Mouse (Mus musculus) small intestine, adult 2 months (tissue): ENCODE data around the gene Sptbn4. TPM values are rescaled to one million over a fixed set of nuclear protein-coding genes. Genes with fewer than 3 reads are reported as not detected.

Experiments
- H3K27ac ChIP-seq: fragments of 200-500 bp; 2 replicates; pipeline ENCODE4 v1.5.1; 2012; ENCODE audit warnings: low read depth, low read length, control low read depth, inconsistent platforms; ENCODE audit not compliant: insufficient read depth
- H3K27me3 ChIP-seq: fragments of 200-500 bp; 2 replicates; pipeline ENCODE4 v1.6.1; 2012; ENCODE audit warnings: mild to moderate bottlenecking, moderate library complexity, low read length, inconsistent platforms; ENCODE audit not compliant: control insufficient read depth, insufficient read depth
- H3K36me3 ChIP-seq: fragments of 200-500 bp; 2 replicates; pipeline ENCODE4 v1.6.1; 2012; ENCODE audit warnings: mild to moderate bottlenecking, low read length, control low read depth, inconsistent platforms; ENCODE audit not compliant: control insufficient read depth, insufficient read depth
- H3K4me1 ChIP-seq: fragments of 200-500 bp; 2 replicates; pipeline ENCODE4 v1.6.1; 2012; ENCODE audit warnings: low read length, inconsistent platforms, mixed read lengths; ENCODE audit not compliant: control insufficient read depth, insufficient read depth, insufficient read length
- H3K4me3 ChIP-seq: fragments of 200-500 bp; 2 replicates; pipeline ENCODE4 v1.5.1; 2012; ENCODE audit warnings: low read depth, mild to moderate bottlenecking, control low read depth, inconsistent platforms, low read length, moderate library complexity
- CTCF ChIP-seq: fragments of 200-500 bp; IDR thresholded peaks from 2 replicates; pipeline ENCODE4 v1.5.1; 2012; ENCODE audit warnings: low read depth, mild to moderate bottlenecking, control low read depth, inconsistent platforms, low read length, moderate library complexity, mixed read lengths; ENCODE audit not compliant: insufficient replicate concordance, insufficient read length; ENCODE audit errors: extremely low read depth
- POLR2A ChIP-seq: fragments of 200-500 bp; IDR thresholded peaks from 2 replicates; pipeline ENCODE4 v1.6.1; 2012; ENCODE audit warnings: low read depth, mild to moderate bottlenecking, control low read depth, inconsistent platforms, low read length, moderate library complexity
- WGBS: fragments of 180-500 bp; shearing (Covaris S2); methylation state at CpG from one replicate; pipeline ENCODE4 v1.1.7; 2018; 5-methylcytosine and 5-hydroxymethylcytosine counted together
- polyA plus RNA-seq: library from polyadenylated mRNA; depleted of rRNA; stranded (reverse); fragments of >200 nt; gene quantifications from 2 replicates; pipeline ENCODE4 v1.2.3, GENCODE M21; 2012

Sptbn4 gene
- polyA plus RNA-seq, 1 experiment, result 0.19 TPM

DNA sequence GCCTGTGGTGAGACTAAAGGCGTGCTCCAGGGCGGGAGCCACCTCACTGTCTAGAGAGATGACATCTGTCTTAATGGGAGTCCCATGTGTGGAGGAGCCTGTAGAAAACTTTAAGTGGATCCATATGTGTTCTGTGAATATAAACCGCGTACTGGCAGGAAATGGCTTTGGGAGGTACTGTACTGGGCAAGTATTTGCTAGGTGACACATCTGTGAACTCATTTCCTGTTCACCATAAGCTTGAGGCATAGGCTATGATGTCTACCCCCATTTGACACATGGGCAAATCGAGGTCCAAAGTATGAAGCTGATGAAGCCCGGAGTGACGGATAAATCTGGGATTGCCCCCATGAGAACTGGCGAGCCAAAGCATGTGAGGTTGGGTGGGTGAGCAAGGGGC lies 39.7 kb downstream of the Sptbn4 start:
- Histone ChIP-seq H3K4me1 (peaks cover 8% of the 10 kb centered on the region), H3K27ac (no peak overlapping the region), H3K27me3 (peaks cover 38% of the 10 kb centered on the region), H3K4me3 (no peak overlapping the region), H3K36me3 (no peaks in the 10 kb centered on the region)
- TF ChIP-seq CTCF, result no peak
- TF ChIP-seq POLR2A, result no peak
- 45% methylated on average over 8 of the region's 8 CpGs for WGBS

DNA sequence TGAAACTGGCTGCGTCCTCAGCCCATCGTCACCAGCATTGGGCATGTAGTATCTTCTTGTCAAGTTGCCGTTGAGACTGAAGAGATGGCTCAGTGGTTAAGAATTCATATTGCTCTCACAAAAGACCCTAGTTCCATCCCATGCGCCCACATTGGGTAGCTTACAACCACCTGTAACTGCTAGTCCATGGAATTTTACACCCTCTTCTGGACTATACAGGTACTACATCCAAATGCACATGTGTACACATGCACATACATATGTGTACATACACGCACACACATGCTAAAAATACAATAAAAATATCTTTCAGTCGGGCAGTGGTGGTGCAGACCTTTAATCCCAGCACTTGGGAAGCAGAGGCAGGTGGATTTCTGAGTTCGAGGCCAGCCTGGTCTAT lies 41.0 kb downstream of the Sptbn4 start:
- H3K4me3 ChIP-seq, result no peak overlapping the region
- peaks cover 8% of the 10 kb centered on the region for H3K4me1 ChIP-seq
- no peak for TF ChIP-seq CTCF
- TF ChIP-seq POLR2A, result no peak
- H3K27me3 ChIP-seq, result peaks cover 39% of the 10 kb centered on the region
- no peaks in the 10 kb centered on the region for H3K36me3 ChIP-seq
- 80% methylated on average over 7 of the region's 7 CpGs for WGBS
- H3K27ac ChIP-seq, result no peak overlapping the region

DNA sequence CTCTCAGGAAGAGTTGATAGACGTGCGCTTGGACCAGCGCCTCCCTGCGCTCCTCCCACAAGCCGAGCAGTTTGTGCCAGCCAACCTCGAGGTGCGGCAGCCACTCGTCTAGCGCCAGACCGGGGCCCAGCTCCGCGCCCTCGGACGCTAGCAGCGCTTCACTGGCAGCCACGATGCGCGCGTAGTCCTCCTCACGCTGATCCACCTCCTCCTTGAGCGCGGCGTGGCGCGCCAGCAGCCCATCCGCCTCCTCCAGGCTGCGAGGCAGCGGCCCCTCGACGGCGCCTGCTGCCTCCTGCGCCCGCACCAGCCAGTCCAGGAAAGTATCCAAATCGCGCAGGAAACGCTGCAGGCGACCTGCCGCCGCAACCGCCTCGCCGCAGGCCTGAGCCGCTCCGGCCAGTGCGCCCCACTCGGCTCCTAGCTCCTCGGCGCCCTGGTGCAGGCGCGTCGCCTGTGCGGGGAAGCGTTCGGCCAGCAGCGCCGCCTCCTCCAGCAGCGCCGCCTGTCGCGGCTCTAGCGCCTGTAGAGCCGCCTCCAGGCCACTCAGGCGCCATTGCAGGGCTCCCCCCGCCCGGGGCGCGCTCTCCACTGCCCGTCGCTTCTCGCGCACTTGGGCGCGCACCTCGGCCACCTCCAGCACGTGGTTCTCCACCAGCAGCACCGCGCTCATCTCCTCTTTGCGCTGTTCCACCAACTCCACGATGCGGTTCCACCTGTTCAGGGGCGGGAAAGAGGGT lies 43.1 kb downstream of the Sptbn4 start:
- 7% methylated on average over 81 of the region's 81 CpGs for WGBS
- Histone ChIP-seq H3K36me3 (no peaks in the 10 kb centered on the region), H3K27me3 (peaks cover 39% of the 10 kb centered on the region), H3K27ac (no peak overlapping the region), H3K4me3 (no peak overlapping the region), H3K4me1 (peaks cover 8% of the 10 kb centered on the region)
- TF ChIP-seq CTCF (no peak), POLR2A (no peak)

DNA sequence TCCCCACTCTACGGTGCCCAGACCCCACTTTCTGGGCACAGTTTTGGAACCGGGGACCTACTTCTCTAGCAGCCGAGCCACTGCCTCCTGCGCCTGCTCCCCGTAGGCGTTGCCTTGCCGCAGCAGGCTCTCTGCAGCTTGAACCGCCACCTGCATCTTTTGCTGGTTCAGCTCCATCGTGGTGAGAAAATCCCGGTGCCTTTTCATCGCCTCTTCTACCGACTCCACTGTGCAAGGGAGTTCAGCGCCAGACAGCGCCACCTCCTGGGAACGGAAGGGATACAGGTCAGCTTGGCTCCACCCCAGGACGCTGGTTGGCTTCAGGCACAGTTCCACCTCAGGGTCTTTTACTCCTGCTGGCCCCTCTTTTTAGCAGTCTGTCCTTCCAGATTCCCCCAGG lies 44.8 kb downstream of the Sptbn4 start:
- H3K4me1 ChIP-seq, result no peaks in the 10 kb centered on the region
- peaks cover 31% of the 10 kb centered on the region for H3K27me3 ChIP-seq
- H3K27ac ChIP-seq, result no peak overlapping the region
- 10% methylated on average over 16 of the region's 16 CpGs for WGBS
- TF ChIP-seq POLR2A (no peak), CTCF (peak; percentile 65)
- H3K36me3 ChIP-seq, result no peaks in the 10 kb centered on the region
- no peak overlapping the region for H3K4me3 ChIP-seq

DNA sequence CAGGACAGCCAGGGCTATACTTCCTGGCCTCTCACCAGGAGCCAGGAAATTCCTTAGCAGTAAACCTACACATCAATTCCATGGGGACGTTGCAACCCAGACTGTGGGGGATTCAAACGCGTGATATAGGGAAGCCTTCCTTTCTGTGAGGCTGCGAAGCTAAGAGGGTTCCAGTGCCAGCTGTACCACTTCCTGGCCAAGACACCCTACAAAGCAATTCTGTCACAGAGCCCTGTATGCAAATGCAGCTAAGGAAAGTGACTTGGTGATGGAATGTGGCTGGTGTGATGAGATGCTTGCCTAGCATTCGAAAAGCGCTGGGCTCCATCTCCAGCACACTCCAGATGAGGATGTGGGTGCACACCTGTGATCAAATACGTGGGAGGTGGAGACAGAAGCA lies 46.9 kb downstream of the Sptbn4 start:
- TF ChIP-seq POLR2A (no peak), CTCF (no peak)
- Histone ChIP-seq H3K27me3 (peaks cover 35% of the 10 kb centered on the region), H3K4me1 (no peaks in the 10 kb centered on the region), H3K4me3 (no peak overlapping the region), H3K27ac (no peak overlapping the region), H3K36me3 (no peaks in the 10 kb centered on the region)
- 71% methylated on average over 7 of the region's 7 CpGs for WGBS

DNA sequence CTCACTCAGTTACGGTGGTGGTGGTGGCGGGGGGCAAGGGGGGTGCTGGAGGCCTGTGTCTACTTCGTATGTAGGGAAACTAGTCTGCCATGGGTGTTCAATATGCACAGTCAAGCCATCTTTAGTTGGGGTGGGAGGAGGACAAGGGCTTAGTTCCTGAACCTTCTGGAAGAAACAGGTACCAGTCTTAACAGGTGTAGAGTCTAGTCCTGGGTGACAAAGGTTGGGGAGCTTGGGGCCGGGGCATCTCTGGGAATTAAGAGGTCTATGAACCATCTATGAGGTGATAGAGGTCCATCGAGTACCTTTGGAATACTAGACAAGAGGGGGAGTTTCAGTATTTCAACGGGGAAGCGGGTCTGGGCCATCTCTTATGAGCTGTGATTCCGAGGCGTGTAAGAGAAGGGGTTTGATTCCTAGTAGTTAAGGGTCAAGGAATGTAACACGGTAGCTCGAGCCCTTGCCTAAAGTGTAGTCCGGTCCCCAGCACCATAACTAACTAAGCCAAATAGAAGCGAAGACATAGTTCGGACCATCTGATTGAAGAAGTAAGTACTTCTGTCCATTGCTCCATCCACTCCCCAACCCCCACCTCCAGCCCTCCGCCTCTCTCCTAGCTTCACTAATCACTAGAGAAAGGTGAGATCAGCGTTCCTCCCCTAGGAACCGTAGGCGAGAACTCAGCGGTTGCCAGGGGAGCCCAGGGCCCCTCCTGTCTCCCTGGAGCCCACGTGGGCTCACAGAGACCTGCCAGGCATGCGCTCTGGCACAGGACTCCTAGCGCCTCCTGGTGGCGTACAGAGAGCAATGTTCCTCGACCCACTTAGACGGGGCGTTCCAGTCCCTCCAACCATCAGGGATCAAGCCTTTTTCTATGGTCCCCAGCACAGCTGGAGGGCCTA lies 50.2 kb downstream of the Sptbn4 start:
- H3K36me3 ChIP-seq, result no peaks in the 10 kb centered on the region
- peaks cover 30% of the 10 kb centered on the region for H3K27me3 ChIP-seq
- H3K27ac ChIP-seq, result no peak overlapping the region
- WGBS, result 18% methylated on average over 26 of the region's 26 CpGs
- no peak overlapping the region for H3K4me3 ChIP-seq
- H3K4me1 ChIP-seq, result no peaks in the 10 kb centered on the region
- TF ChIP-seq POLR2A (no peak), CTCF (peak; percentile 62; the same call in 1 of the 2 replicates)
